Mouse (Mus musculus): ENCODE data around the gene Tmbim1. TPM values are rescaled to one million over a fixed set of nuclear protein-coding genes. Genes with fewer than 3 reads are reported as not detected.
A peak's percentile ranks its signal among the peaks of the same experiment; 100 is the strongest.

Tmbim1 gene
- polyA plus RNA-seq, 1 experiment = 46.0 TPM

- Histone ChIP-seq H3K4me1 (ENCODE audit: control insufficient read depth, insufficient read depth, low read length) (peaks cover 15% of the 10 kb centered on the region), H3K4me3 (ENCODE audit: insufficient read depth, low read length) (no peak overlapping the region), H3K27ac (ENCODE audit: insufficient read depth, low read length) (peak overlapping the region; percentile 44; the same call in 1 of the 2 replicates)
- TF ChIP-seq POLR2A (IDR thresholded peaks at IDR 0.05; ENCODE audit: extremely low read depth, insufficient read depth, low read length) = no peak
- no peak for TF ChIP-seq CTCF (IDR thresholded peaks at IDR 0.05; ENCODE audit: extremely low read depth, insufficient read depth, low read length)
These were observed 6.4 kb downstream of the Tmbim1 start for GRCm38 (mm10) chr1:74298996-74299395.

- TF ChIP-seq CTCF (IDR thresholded peaks at IDR 0.05; ENCODE audit: extremely low read depth, insufficient read depth, low read length) (no peak), POLR2A (IDR thresholded peaks at IDR 0.05; ENCODE audit: extremely low read depth, insufficient read depth, low read length) (no peak)
- peak overlapping the region; percentile 44 for H3K27ac ChIP-seq (ENCODE audit: insufficient read depth, low read length)
- peaks cover 15% of the 10 kb centered on the region for H3K4me1 ChIP-seq (ENCODE audit: control insufficient read depth, insufficient read depth, low read length)
- H3K4me3 ChIP-seq (ENCODE audit: insufficient read depth, low read length) = no peak overlapping the region
These were observed 7.2 kb downstream of the Tmbim1 start for GRCm38 (mm10) chr1:74298157-74298750.

DNA sequence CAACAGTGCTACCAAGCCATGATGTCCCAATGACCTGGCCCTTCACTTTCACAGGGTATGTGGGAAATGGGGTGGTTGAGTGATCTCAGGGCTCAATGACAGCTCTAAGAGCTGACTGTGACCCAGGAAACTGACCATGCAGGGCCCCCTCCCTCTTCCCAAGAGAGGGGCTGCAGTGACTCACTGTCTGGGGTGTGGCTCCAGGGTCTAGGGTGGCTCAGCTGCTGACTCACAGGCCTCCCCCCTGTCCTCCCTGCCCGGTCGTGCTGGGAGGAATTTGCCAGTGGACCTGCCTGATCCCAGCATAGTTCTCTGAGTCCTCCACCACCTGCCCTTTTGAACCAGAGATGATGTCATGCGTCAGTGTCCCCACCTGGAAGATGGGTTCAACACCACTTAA lies 8.2 kb downstream of the Tmbim1 start:
- Histone ChIP-seq H3K4me1 (ENCODE audit: control insufficient read depth, insufficient read depth, low read length) (peaks cover 16% of the 10 kb centered on the region), H3K27ac (ENCODE audit: insufficient read depth, low read length) (peak overlapping the region; percentile 47), H3K4me3 (ENCODE audit: insufficient read depth, low read length) (no peak overlapping the region)
- no peak for TF ChIP-seq CTCF (IDR thresholded peaks at IDR 0.05; ENCODE audit: extremely low read depth, insufficient read depth, low read length)
- no peak for TF ChIP-seq POLR2A (IDR thresholded peaks at IDR 0.05; ENCODE audit: extremely low read depth, insufficient read depth, low read length)

- Histone ChIP-seq H3K4me1 (ENCODE audit: control insufficient read depth, insufficient read depth, low read length) (peaks cover 16% of the 10 kb centered on the region), H3K4me3 (ENCODE audit: insufficient read depth, low read length) (no peak overlapping the region), H3K27ac (ENCODE audit: insufficient read depth, low read length) (peak overlapping the region; percentile 97)
- no peak for TF ChIP-seq CTCF (IDR thresholded peaks at IDR 0.05; ENCODE audit: extremely low read depth, insufficient read depth, low read length)
- no peak for TF ChIP-seq POLR2A (IDR thresholded peaks at IDR 0.05; ENCODE audit: extremely low read depth, insufficient read depth, low read length)
These were observed 8.9 kb downstream of the Tmbim1 start for GRCm38 (mm10) chr1:74296477-74296876.

DNA sequence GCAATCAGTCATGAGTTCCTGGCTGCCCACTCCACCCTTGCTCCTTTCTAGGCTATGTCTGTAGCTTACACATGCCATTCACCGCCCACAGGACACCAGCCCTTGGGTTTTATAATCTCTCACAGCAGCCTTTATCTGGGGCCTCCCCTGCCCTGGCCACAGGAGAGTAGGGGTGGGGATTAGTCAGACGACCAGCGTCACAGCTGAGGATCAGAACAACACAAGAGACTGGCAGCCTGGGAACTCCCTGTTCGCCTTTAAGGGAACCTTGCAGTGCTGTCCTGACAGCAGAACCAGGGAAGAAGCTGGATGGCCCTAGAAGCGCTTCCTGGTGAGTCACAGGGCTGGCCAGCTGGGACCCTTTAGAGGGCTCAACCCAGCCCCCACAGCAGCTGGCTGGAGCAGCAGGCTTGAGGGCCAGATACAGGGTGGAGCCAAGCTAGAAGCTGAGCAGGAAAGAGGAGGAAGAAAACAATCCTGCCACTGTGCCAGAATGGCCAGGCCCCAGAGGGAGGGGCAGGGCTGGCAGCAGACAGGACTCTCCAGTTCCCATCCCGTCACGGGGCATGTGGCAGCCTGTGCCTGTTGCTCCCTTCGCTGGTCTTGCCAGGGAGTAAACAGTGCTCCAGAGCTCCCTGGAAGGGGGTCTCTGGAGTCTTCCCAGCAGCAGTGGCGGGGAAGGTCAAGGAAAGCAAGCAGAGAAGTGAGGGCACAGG lies 9.8 kb downstream of the Tmbim1 start:
- Histone ChIP-seq H3K4me3 (ENCODE audit: insufficient read depth, low read length) (no peak overlapping the region), H3K27ac (ENCODE audit: insufficient read depth, low read length) (peak overlapping the region; percentile 97), H3K4me1 (ENCODE audit: control insufficient read depth, insufficient read depth, low read length) (peaks cover 18% of the 10 kb centered on the region)
- TF ChIP-seq POLR2A (IDR thresholded peaks at IDR 0.05; ENCODE audit: extremely low read depth, insufficient read depth, low read length) (0 out of 2 replicates have a peak, but pooled peaks have one; percentile 8), CTCF (IDR thresholded peaks at IDR 0.05; ENCODE audit: extremely low read depth, insufficient read depth, low read length) (no peak)

DNA sequence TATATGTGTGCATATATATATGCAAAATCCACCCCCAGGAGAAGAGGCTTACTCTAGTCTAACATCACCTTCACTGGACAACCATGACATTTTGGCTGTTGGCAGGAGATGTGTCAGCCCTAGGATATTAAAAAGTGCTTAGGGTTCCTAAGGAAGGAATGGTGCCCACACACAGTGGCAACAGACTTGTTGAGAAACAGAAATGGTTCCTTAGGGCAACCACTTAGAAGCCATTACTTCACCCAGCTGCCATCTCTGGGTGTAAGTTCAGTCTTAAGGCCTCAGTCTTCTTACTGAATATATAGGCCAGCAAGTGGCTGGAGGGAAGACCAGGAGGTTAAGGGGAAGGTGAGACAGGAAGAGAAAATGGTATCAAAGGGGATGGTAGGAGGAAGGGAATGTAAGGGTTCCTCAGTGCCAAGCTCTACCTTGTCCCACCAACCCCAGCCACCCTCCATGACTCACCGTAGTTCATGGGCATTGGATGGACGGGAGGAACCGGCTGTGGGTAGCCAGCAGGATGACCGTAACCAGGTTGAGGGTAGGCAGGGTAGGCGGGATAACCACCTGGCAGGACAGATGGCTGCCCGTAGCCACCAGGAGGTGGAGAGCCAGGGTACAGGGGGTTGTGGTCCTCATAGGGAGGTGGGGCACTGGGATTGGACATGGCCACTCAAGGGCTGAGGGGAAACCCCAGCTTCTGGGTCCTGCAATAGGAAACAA lies 10.5 kb downstream of the Tmbim1 start:
- Histone ChIP-seq H3K4me3 (ENCODE audit: insufficient read depth, low read length) (no peak overlapping the region), H3K27ac (ENCODE audit: insufficient read depth, low read length) (peak overlapping the region; percentile 97), H3K4me1 (ENCODE audit: control insufficient read depth, insufficient read depth, low read length) (peaks cover 21% of the 10 kb centered on the region)
- TF ChIP-seq CTCF (IDR thresholded peaks at IDR 0.05; ENCODE audit: extremely low read depth, insufficient read depth, low read length) (no peak), POLR2A (IDR thresholded peaks at IDR 0.05; ENCODE audit: extremely low read depth, insufficient read depth, low read length) (no peak)

DNA sequence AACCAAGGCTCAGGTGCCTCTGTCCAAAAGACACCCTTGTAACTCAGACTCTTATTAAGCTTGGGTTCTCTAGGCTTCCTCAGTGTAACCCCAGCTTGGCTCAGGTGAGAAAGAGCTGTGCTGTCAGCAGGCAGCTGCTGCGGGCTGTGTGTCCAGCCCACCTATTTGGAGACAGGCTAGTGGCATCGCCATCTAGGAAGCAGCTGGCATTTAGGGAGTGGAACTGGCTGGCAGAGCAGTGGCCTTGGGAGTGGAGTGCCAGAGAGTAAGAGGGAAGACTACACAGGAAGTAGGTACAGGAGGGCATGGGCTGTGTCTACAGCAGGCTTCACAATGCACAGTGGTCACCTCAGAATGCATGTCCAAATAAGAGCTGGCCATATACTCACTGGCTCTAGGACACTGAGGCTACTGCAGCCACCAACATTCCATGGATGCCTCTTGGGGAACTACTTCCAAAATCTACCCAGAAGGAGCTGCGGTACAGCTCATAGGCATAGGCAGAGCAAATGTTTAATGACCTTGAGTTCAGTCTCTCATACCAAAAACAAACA lies 11.3 kb downstream of the Tmbim1 start:
- Histone ChIP-seq H3K27ac (ENCODE audit: insufficient read depth, low read length) (peak overlapping the region; percentile 1; the same call in 1 of the 2 replicates), H3K4me1 (ENCODE audit: control insufficient read depth, insufficient read depth, low read length) (peaks cover 21% of the 10 kb centered on the region), H3K4me3 (ENCODE audit: insufficient read depth, low read length) (no peak overlapping the region)
- TF ChIP-seq CTCF (IDR thresholded peaks at IDR 0.05; ENCODE audit: extremely low read depth, insufficient read depth, low read length) (no peak), POLR2A (IDR thresholded peaks at IDR 0.05; ENCODE audit: extremely low read depth, insufficient read depth, low read length) (no peak)

- Histone ChIP-seq H3K27ac (ENCODE audit: insufficient read depth, low read length) (peak overlapping the region; percentile 1; the same call in 1 of the 2 replicates), H3K4me3 (ENCODE audit: insufficient read depth, low read length) (no peak overlapping the region), H3K4me1 (ENCODE audit: control insufficient read depth, insufficient read depth, low read length) (peaks cover 21% of the 10 kb centered on the region)
- TF ChIP-seq CTCF (IDR thresholded peaks at IDR 0.05; ENCODE audit: extremely low read depth, insufficient read depth, low read length) (no peak), POLR2A (IDR thresholded peaks at IDR 0.05; ENCODE audit: extremely low read depth, insufficient read depth, low read length) (no peak)
These were observed 12.0 kb downstream of the Tmbim1 start for GRCm38 (mm10) chr1:74293306-74293960.
